Mouse (Mus musculus) E14TG2a.4 (cell line): ENCODE measurements around the gene E2f4.

ENCODE experiments used
- H3K27me3 ChIP-seq: 2 replicates; pipeline ENCODE4 v1.6.1; 2014; ENCODE audit warnings: low read length, control low read depth; ENCODE audit not compliant: insufficient read depth
- H3K36me3 ChIP-seq: 2 replicates; pipeline ENCODE4 v1.6.1; 2014; ENCODE audit warnings: low read length, control low read depth; ENCODE audit not compliant: insufficient read depth
- H3K4me1 ChIP-seq: replicated peaks from 2 replicates; pipeline ENCODE4 v1.6.1; 2014; ENCODE audit warnings: low read depth, low read length, control low read depth
- H3K4me3 ChIP-seq: replicated peaks from 2 replicates; pipeline ENCODE4 v1.5.1; 2014; ENCODE audit warnings: mild to moderate bottlenecking, low read length
- H3K9me3 ChIP-seq: 2 replicates; pipeline ENCODE4 v1.6.1; 2014; ENCODE audit warnings: low read length, control low read depth
- CTCF ChIP-seq: conservative IDR thresholded peaks from 2 replicates; pipeline ENCODE4 v1.5.1; 2014; ENCODE audit warnings: low read length
- NANOG ChIP-seq: IDR thresholded peaks from 2 replicates; pipeline ENCODE4 v1.6.1; 2014; ENCODE audit warnings: borderline replicate concordance, low read length, mixed read lengths
- POU5F1 ChIP-seq: IDR thresholded peaks from 2 replicates; pipeline ENCODE4 v1.6.1; 2014; ENCODE audit warnings: low read length, borderline replicate concordance

The E2f4 gene

GRCm38 (mm10) chr8:105258911-105259720, 38.3 kb upstream of the E2f4 start:
- no peak for TF ChIP-seq NANOG
- Histone ChIP-seq H3K9me3 (0 out of 2 replicates have a peak, but pooled peaks cover 3% of the 10 kb centered on the region), H3K36me3 (no peaks in the 10 kb centered on the region), H3K27me3 (peaks cover 86% of the 10 kb centered on the region), H3K4me1 (peaks cover 76% of the 10 kb centered on the region), H3K4me3 (peak overlapping the region; percentile 78)

GRCm38 (mm10) chr8:105259721-105260320, 37.6 kb upstream of the E2f4 start:
- Histone ChIP-seq H3K4me3 (peak overlapping the region; percentile 78), H3K9me3 (0 out of 2 replicates have a peak, but pooled peaks cover 3% of the 10 kb centered on the region), H3K27me3 (peaks cover 90% of the 10 kb centered on the region), H3K36me3 (no peaks in the 10 kb centered on the region), H3K4me1 (peaks cover 77% of the 10 kb centered on the region)
- no peak for TF ChIP-seq POU5F1
- peak; percentile 1; the same call in 1 of the 2 replicates for TF ChIP-seq CTCF

GRCm38 (mm10) chr8:105260371-105261099, 36.9 kb upstream of the E2f4 start:
- peaks cover 77% of the 10 kb centered on the region for H3K4me1 ChIP-seq
- 0 out of 2 replicates have a peak, but pooled peaks cover 3% of the 10 kb centered on the region for H3K9me3 ChIP-seq
- H3K4me3 ChIP-seq: peak overlapping the region; percentile 78; the same call in 1 of the 2 replicates
- TF ChIP-seq CTCF (0 out of 2 replicates have a peak, but pooled peaks have one; percentile 1), POU5F1 (no peak)
- peaks cover 90% of the 10 kb centered on the region for H3K27me3 ChIP-seq
- no peaks in the 10 kb centered on the region for H3K36me3 ChIP-seq

- no peaks in the 10 kb centered on the region for H3K36me3 ChIP-seq
- peaks cover 75% of the 10 kb centered on the region for H3K4me1 ChIP-seq
- 0 out of 2 replicates have a peak, but pooled peaks cover 3% of the 10 kb centered on the region for H3K9me3 ChIP-seq
- H3K4me3 ChIP-seq: no peak overlapping the region
- peaks cover 89% of the 10 kb centered on the region for H3K27me3 ChIP-seq
- TF ChIP-seq CTCF: no peak
- no peak for TF ChIP-seq NANOG
- TF ChIP-seq POU5F1: no peak
Measured at GRCm38 (mm10) chr8:105261326-105261980, 36.0 kb upstream of the E2f4 start.

- no peak for TF ChIP-seq CTCF
- no peak for TF ChIP-seq NANOG
- no peak for TF ChIP-seq POU5F1
- H3K4me3 ChIP-seq: peak overlapping the region; percentile 81
- H3K9me3 ChIP-seq: 0 out of 2 replicates have a peak, but pooled peaks cover 3% of the 10 kb centered on the region
- no peaks in the 10 kb centered on the region for H3K36me3 ChIP-seq
- peaks cover 82% of the 10 kb centered on the region for H3K4me1 ChIP-seq
- H3K27me3 ChIP-seq: peaks cover 92% of the 10 kb centered on the region
Measured at GRCm38 (mm10) chr8:105263244-105263912, 34.1 kb upstream of the E2f4 start.

GRCm38 (mm10) chr8:105264024-105264982, 33.2 kb upstream of the E2f4 start, which contains the start of the genes Tradd and Fbxl8:
Tradd (minus strand) TSS chr8:105264609.
Fbxl8 (plus strand) TSS chr8:105264648.
- Histone ChIP-seq H3K36me3 (no peaks in the 10 kb centered on the region), H3K4me3 (peak within 1 kb of the TSS; percentile 81), H3K4me1 (peaks cover 80% of the 10 kb centered on the region), H3K27me3 (peaks cover 92% of the 10 kb centered on the region), H3K9me3 (0 out of 2 replicates have a peak, but pooled peaks cover 3% of the 10 kb centered on the region)
- no peak for TF ChIP-seq NANOG
- TF ChIP-seq CTCF: 0 out of 2 replicates have a peak, but pooled peaks have one; percentile 15
- no peak for TF ChIP-seq POU5F1

- H3K4me3 ChIP-seq: peak overlapping the region; percentile 81
- peaks cover 80% of the 10 kb centered on the region for H3K4me1 ChIP-seq
- no peaks in the 10 kb centered on the region for H3K36me3 ChIP-seq
- 0 out of 2 replicates have a peak, but pooled peaks cover 3% of the 10 kb centered on the region for H3K9me3 ChIP-seq
- TF ChIP-seq NANOG (no peak), POU5F1 (no peak), CTCF (no peak)
- peaks cover 92% of the 10 kb centered on the region for H3K27me3 ChIP-seq
Measured at GRCm38 (mm10) chr8:105265128-105265527, 32.3 kb upstream of the E2f4 start.
